Mouse (Mus musculus): ENCODE results near the gene Nle1.

GRCm38 (mm10) chr11:82910250-82910649, 2.0 kb upstream of the Nle1 start, which contains the start of gene Unc45b:
- TF ChIP-seq POLR2A (IDR thresholded peaks at IDR 0.05; ENCODE audit: borderline replicate concordance, low read depth, low read length) (no peak), CTCF (IDR thresholded peaks at IDR 0.05; ENCODE audit: low read depth, low read length) (no peak)

All from bone marrow macrophage, adult 2 months (primary cell).